Mouse (Mus musculus): ENCODE data around the gene Dnase2b. TPM values are rescaled to one million over a fixed set of nuclear protein-coding genes. Genes with fewer than 3 reads are reported as not detected.

Dnase2b gene
- not detected for total RNA-seq (2021)
- long read RNA-seq, experiment 1 = 0 reads
- long read RNA-seq, experiment 2 = 0 reads

- DNase-seq (ENCODE audit: low spot score in 2 of 2) = no peak
These were observed at the start of gene Dnase2b for GRCm38 (mm10) chr3:146615496-146615895. Gene Dnase2b, minus strand, starts transcription at chr3:146615596.

GRCm38 (mm10) chr3:146661907-146662306 is 46.5 kb upstream of the Dnase2b start:
- DNase-seq (ENCODE audit: low spot score in 2 of 2) = no peak

- DNase-seq (ENCODE audit: low spot score in 2 of 2) = no peak
These were observed 45.6 kb upstream of the Dnase2b start for GRCm38 (mm10) chr3:146661001-146661400.

- DNase-seq (ENCODE audit: low spot score in 2 of 2) = no peak
These were observed 43.9 kb upstream of the Dnase2b start for GRCm38 (mm10) chr3:146659321-146659720.

- no peak for DNase-seq (ENCODE audit: low spot score in 2 of 2)
These were observed 42.8 kb upstream of the Dnase2b start for GRCm38 (mm10) chr3:146658061-146658639.

GRCm38 (mm10) chr3:146657433-146657832 is 42.0 kb upstream of the Dnase2b start:
- no peak for DNase-seq (ENCODE audit: low spot score in 2 of 2)

GRCm38 (mm10) chr3:146655111-146655577 is 39.7 kb upstream of the Dnase2b start:
- no peak for DNase-seq (ENCODE audit: low spot score in 2 of 2)

GRCm38 (mm10) chr3:146653692-146654091 is 38.3 kb upstream of the Dnase2b start:
- no peak for DNase-seq (ENCODE audit: low spot score in 2 of 2)

GRCm38 (mm10) chr3:146652431-146652830 is 37.0 kb upstream of the Dnase2b start:
- DNase-seq (ENCODE audit: low spot score in 2 of 2) = no peak

- no peak for DNase-seq (ENCODE audit: low spot score in 2 of 2)
These were observed 35.8 kb upstream of the Dnase2b start, which contains the start of gene 4930503B20Rik for GRCm38 (mm10) chr3:146651217-146651616. Gene 4930503B20Rik, minus strand, starts transcription at chr3:146651317.

GRCm38 (mm10) chr3:146650716-146651115 is 35.3 kb upstream of the Dnase2b start:
- no peak for DNase-seq (ENCODE audit: low spot score in 2 of 2)

GRCm38 (mm10) chr3:146649311-146649894 is 34.0 kb upstream of the Dnase2b start:
- DNase-seq (ENCODE audit: low spot score in 2 of 2) = no peak

GRCm38 (mm10) chr3:146641818-146642427 is 26.5 kb upstream of the Dnase2b start:
- DNase-seq (ENCODE audit: low spot score in 2 of 2) = no peak

GRCm38 (mm10) chr3:146632506-146632905 is 17.1 kb upstream of the Dnase2b start:
- no peak for DNase-seq (ENCODE audit: low spot score in 2 of 2)

- no peak for DNase-seq (ENCODE audit: low spot score in 2 of 2)
These were observed 13.0 kb upstream of the Dnase2b start for GRCm38 (mm10) chr3:146628227-146628982.

GRCm38 (mm10) chr3:146625766-146626165 is 10.4 kb upstream of the Dnase2b start:
- peak in 1 of 2 experiments; percentile 15 for DNase-seq (ENCODE audit: low spot score in 2 of 2)

GRCm38 (mm10) chr3:146621966-146622365 is 6.6 kb upstream of the Dnase2b start:
- DNase-seq (ENCODE audit: low spot score in 2 of 2) = no peak

GRCm38 (mm10) chr3:146620555-146621249 is 5.3 kb upstream of the Dnase2b start:
- peak; percentile 62 to 87 for DNase-seq (ENCODE audit: low spot score in 2 of 2)

GRCm38 (mm10) chr3:146620101-146620500 is 4.7 kb upstream of the Dnase2b start:
- peak; percentile 48 to 54 for DNase-seq (ENCODE audit: low spot score in 2 of 2)

GRCm38 (mm10) chr3:146618357-146618756 is 3.0 kb upstream of the Dnase2b start:
- no peak for DNase-seq (ENCODE audit: low spot score in 2 of 2)

GRCm38 (mm10) chr3:146617946-146618345 is 2.5 kb upstream of the Dnase2b start:
- DNase-seq (ENCODE audit: low spot score in 2 of 2) = no peak
